Mouse (Mus musculus): ENCODE results near the gene Pmp22.

- TF ChIP-seq POLR2A (IDR thresholded peaks at IDR 0.05; ENCODE audit: low read depth, low read length) (no peak), CTCF (IDR thresholded peaks at IDR 0.05; ENCODE audit: extremely low read depth, insufficient read depth, insufficient read length, insufficient replicate concordance) (no peak)
Measured at GRCm38 (mm10) chr11:63175302-63175701, 46.5 kb downstream of the Pmp22 start.
